Comparison of ENCODE assay signal across 17 mouse cellular contexts in the genomic region with DNA sequence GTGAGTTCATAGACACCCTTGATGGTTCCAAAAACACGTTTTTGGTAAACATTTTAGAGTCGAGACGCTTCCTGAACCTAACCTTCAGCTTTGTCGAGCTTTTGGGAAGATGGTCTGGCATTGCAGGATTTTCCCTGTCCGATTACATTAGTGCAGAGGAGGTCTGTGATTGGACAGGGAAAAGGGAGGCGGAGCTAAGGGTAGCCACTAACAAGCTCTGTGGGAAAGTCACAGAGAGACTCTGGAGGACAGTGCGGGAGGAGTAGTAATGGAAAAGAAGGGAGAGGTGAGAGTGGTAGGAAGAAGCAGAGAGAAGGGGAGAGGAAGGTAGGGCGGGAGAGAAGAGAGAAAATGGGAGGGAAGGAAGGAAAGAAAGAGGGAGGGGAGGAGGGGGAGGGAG.
DNase-seq lines count a peak whose midpoint lies in the region; ATAC-seq lines count a peak whose summit lies in the region.
"Had no signal": no experiment of that assay in that cellular context is flagged by ENCODE, and none has a peak within 500 bp of the region (broad histone marks: within the 10 kb centered on the region; RNA-seq: fewer than 3 reads in every experiment).

No protein-coding gene starts in this region.

- no peak overlapping the region for H3K27ac ChIP-seq in heart, embryonic 14.5 days (replicated peaks in 1 of 2; ENCODE audit: control insufficient read depth in 1 of 2, insufficient read depth in 1 of 2, low read depth in 2 of 2, low read length in 2 of 2)
- H3K27ac ChIP-seq in heart, embryonic 11.5 days (ENCODE audit: low read depth, low read length) = no peak overlapping the region
- H3K27ac ChIP-seq in midbrain, embryonic 14.5 days (replicated peaks; ENCODE audit: low read depth, low read length) = no peak overlapping the region
- H3K27ac ChIP-seq in midbrain, embryonic 16.5 days (ENCODE audit: low read length) = no peak overlapping the region
- no peak overlapping the region for H3K27ac ChIP-seq in forebrain, embryonic 15.5 days (replicated peaks)
- H3K27ac ChIP-seq: embryonic facial prominence, embryonic 15.5 days; limb, embryonic 13.5 days had no signal

- H3K27me3 ChIP-seq in heart, embryonic 14.5 days (ENCODE audit: control insufficient read depth, insufficient read depth, low read length) = no peaks in the 10 kb centered on the region
- no peaks in the 10 kb centered on the region for H3K27me3 ChIP-seq in heart, embryonic 11.5 days (ENCODE audit: control insufficient read depth, insufficient read depth, low read length)
- no peaks in the 10 kb centered on the region for H3K27me3 ChIP-seq in midbrain, embryonic 14.5 days (ENCODE audit: control insufficient read depth, insufficient read depth, low read length)
- H3K27me3 ChIP-seq in midbrain, embryonic 16.5 days (ENCODE audit: control insufficient read depth, insufficient read depth, low read depth, low read length) = no peaks in the 10 kb centered on the region
- no peaks in the 10 kb centered on the region for H3K27me3 ChIP-seq in forebrain, embryonic 15.5 days
- H3K27me3 ChIP-seq: embryonic facial prominence, embryonic 15.5 days; limb, embryonic 13.5 days; Patski had no signal

- no peaks in the 10 kb centered on the region for H3K36me3 ChIP-seq in heart, embryonic 14.5 days (ENCODE audit: control insufficient read depth, insufficient read depth, low read length)
- no peaks in the 10 kb centered on the region for H3K36me3 ChIP-seq in heart, embryonic 11.5 days (ENCODE audit: control insufficient read depth, insufficient read depth, low read length)
- H3K36me3 ChIP-seq in midbrain, embryonic 14.5 days (ENCODE audit: control insufficient read depth, insufficient read depth, low read length) = no peaks in the 10 kb centered on the region
- no peaks in the 10 kb centered on the region for H3K36me3 ChIP-seq in midbrain, embryonic 16.5 days (ENCODE audit: control insufficient read depth, insufficient read depth, low read length)
- H3K36me3 ChIP-seq in forebrain, embryonic 15.5 days = no peaks in the 10 kb centered on the region
- H3K36me3 ChIP-seq: embryonic facial prominence, embryonic 15.5 days; limb, embryonic 13.5 days had no signal

- H3K9me3 ChIP-seq in heart, embryonic 14.5 days (ENCODE audit: control insufficient read depth, low read length) = no peaks in the 10 kb centered on the region
- no peaks in the 10 kb centered on the region for H3K9me3 ChIP-seq in heart, embryonic 11.5 days (replicated peaks; ENCODE audit: control insufficient read depth, low read length)
- H3K9me3 ChIP-seq in midbrain, embryonic 14.5 days (ENCODE audit: control insufficient read depth, low read length) = no peaks in the 10 kb centered on the region
- no peaks in the 10 kb centered on the region for H3K9me3 ChIP-seq in midbrain, embryonic 16.5 days (replicated peaks; ENCODE audit: control insufficient read depth, low read length, poor library complexity, severe bottlenecking)
- H3K9me3 ChIP-seq in forebrain, embryonic 15.5 days = no peaks in the 10 kb centered on the region
- H3K9me3 ChIP-seq: embryonic facial prominence, embryonic 15.5 days; limb, embryonic 13.5 days had no signal

- WGBS in heart, embryonic 14.5 days = 28% methylated on average over 8 of the region's 8 CpGs
- WGBS in heart, embryonic 11.5 days (ENCODE audit: insufficient replicate concordance) = 31% methylated on average over 8 of the region's 8 CpGs
- 44% methylated on average over 8 of the region's 8 CpGs for WGBS in midbrain, embryonic 14.5 days
- 40% methylated on average over 8 of the region's 8 CpGs for WGBS in midbrain, embryonic 16.5 days
- 37% methylated on average over 8 of the region's 8 CpGs for WGBS in forebrain, embryonic 15.5 days

- H3K4me1 ChIP-seq in heart, embryonic 14.5 days (ENCODE audit: control insufficient read depth in 2 of 2, insufficient read depth in 2 of 2, low read length in 2 of 2) = peaks cover 5 to 12% of the 10 kb centered on the region in 2 experiments; a peak in 3 of 4 replicates
- peaks cover 10% of the 10 kb centered on the region; the same call in 1 of the 2 replicates for H3K4me1 ChIP-seq in heart, embryonic 11.5 days (ENCODE audit: control insufficient read depth, insufficient read depth, low read length)
- H3K4me1 ChIP-seq in midbrain, embryonic 14.5 days (ENCODE audit: control insufficient read depth, insufficient read depth, low read length) = no peaks in the 10 kb centered on the region
- H3K4me1 ChIP-seq in midbrain, embryonic 16.5 days (ENCODE audit: control insufficient read depth, insufficient read depth, low read length) = peaks cover 1% of the 10 kb centered on the region; the same call in 1 of the 2 replicates
- H3K4me1 ChIP-seq in forebrain, embryonic 15.5 days = no peaks in the 10 kb centered on the region

- no peak overlapping the region for H3K9ac ChIP-seq in heart, embryonic 14.5 days (ENCODE audit: low read length)
- H3K9ac ChIP-seq in heart, embryonic 11.5 days (ENCODE audit: low read depth, low read length) = no peak overlapping the region
- no peak overlapping the region for H3K9ac ChIP-seq in midbrain, embryonic 14.5 days (replicated peaks; ENCODE audit: low read length)
- H3K9ac ChIP-seq in midbrain, embryonic 16.5 days (ENCODE audit: low read depth, low read length) = no peak overlapping the region
- no peak overlapping the region for H3K9ac ChIP-seq in forebrain, embryonic 15.5 days (replicated peaks)
- H3K9ac ChIP-seq: embryonic facial prominence, embryonic 15.5 days; limb, embryonic 13.5 days had no signal

- ATAC-seq in heart, embryonic 14.5 days (ENCODE audit: insufficient number of reproducible peaks, insufficient read depth, low FRiP score, low read depth) = no peak
- no peak for ATAC-seq in heart, embryonic 11.5 days (replicated peaks; ENCODE audit: insufficient number of reproducible peaks, low FRiP score, low TSS enrichment)
- no peak for ATAC-seq in midbrain, embryonic 14.5 days (ENCODE audit: low FRiP score, low TSS enrichment)
- no peak for ATAC-seq in midbrain, embryonic 16.5 days
- ATAC-seq in forebrain, embryonic 15.5 days (replicated peaks) = 0 out of 2 replicates have a peak, but pooled peaks have one; percentile 42
- ATAC-seq: Patski had no signal

- DNase-seq in midbrain, embryonic 14.5 days = peak; percentile 44
- no peak for DNase-seq in cerebellum, adult 18-20 months
- DNase-seq in kidney, postnatal 36 days = no peak
- DNase-seq: cerebellum, postnatal 36 days; gastrocnemius, postnatal 36 days; heart, postnatal 10 days; kidney, adult 11 months; kidney, postnatal 4 days; lung, postnatal 4 days; thymus, adult 18-20 months had no signal

- no peak overlapping the region for H3K4me3 ChIP-seq in heart, embryonic 14.5 days (ENCODE audit: control insufficient read depth in 1 of 2, insufficient read depth in 1 of 2, low read depth in 1 of 2, low read length in 2 of 2)
- no peak overlapping the region for H3K4me3 ChIP-seq in heart, embryonic 11.5 days (ENCODE audit: low read depth, low read length)
- H3K4me3 ChIP-seq in midbrain, embryonic 14.5 days (replicated peaks; ENCODE audit: low read depth, low read length) = no peak overlapping the region
- H3K4me3 ChIP-seq in midbrain, embryonic 16.5 days (ENCODE audit: low read depth, low read length) = no peak overlapping the region
- no peak overlapping the region for H3K4me3 ChIP-seq in forebrain, embryonic 15.5 days
- H3K4me3 ChIP-seq: embryonic facial prominence, embryonic 15.5 days; limb, embryonic 13.5 days had no signal

- H3K4me2 ChIP-seq in heart, embryonic 14.5 days (ENCODE audit: low read length) = peak overlapping the region; percentile 23; the same call in 1 of the 2 replicates
- H3K4me2 ChIP-seq in heart, embryonic 11.5 days = no peak overlapping the region
- 0 out of 2 replicates have a peak overlapping the region, but pooled peaks have one; percentile 13 for H3K4me2 ChIP-seq in midbrain, embryonic 14.5 days (ENCODE audit: low read length)
- no peak overlapping the region for H3K4me2 ChIP-seq in midbrain, embryonic 16.5 days (ENCODE audit: low read length)
- H3K4me2 ChIP-seq in forebrain, embryonic 15.5 days (replicated peaks) = no peak overlapping the region
- H3K4me2 ChIP-seq: embryonic facial prominence, embryonic 15.5 days; limb, embryonic 13.5 days had no signal

Comparison
In these comparisons a context has a peak if more than half of its experiments do, and no peak if none do; other contexts are left out.
1. H3K4me2 ChIP-seq: peak in heart, embryonic 14.5 days (single experiment) and midbrain, embryonic 14.5 days (single experiment); none in heart, embryonic 11.5 days (single experiment), midbrain, embryonic 16.5 days (single experiment) and forebrain, embryonic 15.5 days (single experiment).